8 mouse cellular contexts compared by ENCODE assay signal in genomic region chr4:154105381-154106001, GRCm38 (mm10). TPM values are rescaled to one million over a fixed set of nuclear protein-coding genes. Genes with fewer than 3 reads are reported as not detected.
A peak's percentile ranks its signal among the peaks of the same experiment; 100 is the strongest.
DNase-seq lines count a peak whose midpoint lies in the region; ATAC-seq and TF ChIP-seq lines count a peak whose summit lies in the region.

No protein-coding gene starts in this region.

- no peaks in the 10 kb centered on the region for H3K9me3 ChIP-seq in CH12.LX (replicated peaks; ENCODE audit: low read length)
- H3K9me3 ChIP-seq in embryonic facial prominence, embryonic 15.5 days (replicated peaks) = no peaks in the 10 kb centered on the region

- TF ChIP-seq CTCF in CH12.LX (conservative IDR thresholded peaks at IDR 0.05 in 1 of 2, IDR thresholded peaks at IDR 0.05 in 1 of 2; ENCODE audit: low read depth in 2 of 2, low read length in 2 of 2) = peak; percentile 90 to 91
- TF ChIP-seq CTCF in bone marrow macrophage, adult 2 months (IDR thresholded peaks at IDR 0.05; ENCODE audit: low read depth, low read length) = peak; percentile 96
- TF ChIP-seq CTCF in lung, adult 2 months (IDR thresholded peaks at IDR 0.05; ENCODE audit: insufficient read depth, low read length) = peak; percentile 82
- peak; percentile 47; the same call in 1 of the 2 replicates for TF ChIP-seq CTCF in olfactory bulb, adult 2 months (IDR thresholded peaks at IDR 0.05; ENCODE audit: insufficient read depth, low read depth, low read length)

- intact Hi-C loops in heart, postnatal 10 days (cut with DNase I) = loop anchor here (5.0 kb wide), 1 partner anchor 38 kb away; no protein-coding TSS in a partner anchor

- peaks cover 33% of the 10 kb centered on the region for H3K79me2 ChIP-seq in CH12.LX (replicated peaks; ENCODE audit: control insufficient read depth, extremely low read depth, insufficient read depth, poor library complexity, severe bottlenecking)

- H3K4me3 ChIP-seq in CH12.LX (replicated peaks in 1 of 3; ENCODE audit: low read depth in 2 of 3, low read length in 2 of 3, poor library complexity in 1 of 3) = peak overlapping the region in 2 of 3 experiments; percentile 10 to 20
- H3K4me3 ChIP-seq in bone marrow macrophage, adult 2 months (ENCODE audit: insufficient read depth, low read length) = no peak overlapping the region
- H3K4me3 ChIP-seq in embryonic facial prominence, embryonic 15.5 days (replicated peaks) = peak overlapping the region; percentile 25
- no peak overlapping the region for H3K4me3 ChIP-seq in lung, adult 2 months (replicated peaks; ENCODE audit: extremely low read depth, low read depth, low read length)
- 0 out of 2 replicates have a peak overlapping the region, but pooled peaks have one; percentile 12 for H3K4me3 ChIP-seq in olfactory bulb, adult 2 months (ENCODE audit: insufficient read depth, low read depth, low read length)

- H3K4me1 ChIP-seq in CH12.LX (ENCODE audit: control insufficient read depth in 1 of 2, insufficient read depth in 2 of 2) = peaks cover 47 to 85% of the 10 kb centered on the region in 2 experiments
- H3K4me1 ChIP-seq in bone marrow macrophage, adult 2 months (ENCODE audit: control insufficient read depth, insufficient read depth, low read length) = no peaks in the 10 kb centered on the region
- peaks cover 18% of the 10 kb centered on the region for H3K4me1 ChIP-seq in embryonic facial prominence, embryonic 15.5 days
- H3K4me1 ChIP-seq in lung, adult 2 months (ENCODE audit: control insufficient read depth, insufficient read depth, low read length) = no peaks in the 10 kb centered on the region
- peaks cover 18% of the 10 kb centered on the region for H3K4me1 ChIP-seq in olfactory bulb, adult 2 months (ENCODE audit: control insufficient read depth, insufficient read depth, low read length)

- peak; percentile 47; the same call in 1 of the 2 replicates for TF ChIP-seq EP300 in CH12.LX (IDR thresholded peaks at IDR 0.05; ENCODE audit: low read length)

- peak; percentile 50 for ATAC-seq in embryonic facial prominence, embryonic 15.5 days (ENCODE audit: insufficient number of reproducible peaks, low FRiP score, low TSS enrichment, low read depth)

- dilution Hi-C loops in CH12.LX (cut with MboI; ENCODE audit: extremely low pct_ligation_motif_present, extremely low pct_unique_long_range_greater_than_20kb, low sequenced_read_pairs) = no loop called here

- peak overlapping the region; percentile 98 for H3K27ac ChIP-seq in CH12.LX (ENCODE audit: insufficient read depth, low read depth)
- H3K27ac ChIP-seq in bone marrow macrophage, adult 2 months (ENCODE audit: insufficient read depth, low read depth, low read length) = no peak overlapping the region
- no peak overlapping the region for H3K27ac ChIP-seq in embryonic facial prominence, embryonic 15.5 days (replicated peaks)
- no peak overlapping the region for H3K27ac ChIP-seq in olfactory bulb, adult 2 months (ENCODE audit: insufficient read depth, low read depth, low read length)

- DNase-seq in CH12.LX (ENCODE audit: extremely low read depth) = peak; percentile 91
- peak; percentile 32 to 61 for DNase-seq in heart, postnatal 10 days
- peak; percentile 79 to 82 for DNase-seq in kidney, postnatal 4 days
- DNase-seq in lung, adult 2 months = peak; percentile 56
- peak; percentile 61 for DNase-seq in thymus, postnatal 14 days

- WGBS in embryonic facial prominence, embryonic 15.5 days = 20% methylated on average over 20 of the region's 20 CpGs
- 30% methylated on average over 20 of the region's 20 CpGs for WGBS in lung, adult 2 months
- WGBS in olfactory bulb, adult 2 months = 26% methylated on average over 20 of the region's 20 CpGs

- in situ Hi-C loops in CH12.LX (cut with MboI; ENCODE audit: low pct_ligation_motif_present, low pct_unique_long_range_greater_than_20kb, low sequenced_read_pairs) = loop anchor here (25.0 kb wide), 1 partner anchor 1818 kb away; the partner anchor contains the start of genes Hes3 and Icmt

- H3K36me3 ChIP-seq in CH12.LX (replicated peaks in 1 of 2; ENCODE audit: control insufficient read depth in 1 of 2, insufficient read depth in 1 of 2, low read length in 1 of 2) = peaks cover 36 to 68% of the 10 kb centered on the region in 2 experiments
- H3K36me3 ChIP-seq in embryonic facial prominence, embryonic 15.5 days = no peaks in the 10 kb centered on the region

- no peak for TF ChIP-seq POLR2A in CH12.LX (IDR thresholded peaks at IDR 0.05; ENCODE audit: low read depth, low read length)
- no peak for TF ChIP-seq POLR2A in bone marrow macrophage, adult 2 months (IDR thresholded peaks at IDR 0.05; ENCODE audit: borderline replicate concordance, low read depth, low read length)
- no peak for TF ChIP-seq POLR2A in lung, adult 2 months (IDR thresholded peaks at IDR 0.05; ENCODE audit: borderline replicate concordance, extremely low read depth, low read depth, low read length)
- TF ChIP-seq POLR2A in olfactory bulb, adult 2 months (IDR thresholded peaks at IDR 0.05; ENCODE audit: insufficient read depth, low read depth, low read length) = no peak

- peak overlapping the region; percentile 18; the same call in 1 of the 2 replicates for H3K9ac ChIP-seq in CH12.LX (ENCODE audit: insufficient read depth, low read depth)
- no peak overlapping the region for H3K9ac ChIP-seq in embryonic facial prominence, embryonic 15.5 days

- no peaks in the 10 kb centered on the region for H3K27me3 ChIP-seq in CH12.LX (replicated peaks)
- H3K27me3 ChIP-seq in embryonic facial prominence, embryonic 15.5 days = peaks cover 32% of the 10 kb centered on the region

- H3K4me2 ChIP-seq in CH12.LX (ENCODE audit: insufficient read depth, low read depth, poor library complexity, severe bottlenecking) = peak overlapping the region; percentile 33
- peak overlapping the region; percentile 38 for H3K4me2 ChIP-seq in embryonic facial prominence, embryonic 15.5 days (replicated peaks)

- TF ChIP-seq RAD21 in CH12.LX (IDR thresholded peaks at IDR 0.05; ENCODE audit: low read depth, low read length) = peak; percentile 78

TF ChIP-seq in CH12.LX, 34 proteins besides CTCF, POLR2A, EP300 and RAD21 (continues in another document):
- TF ChIP-seq NELFE (IDR thresholded peaks at IDR 0.05; ENCODE audit: low read depth, low read length) (0 out of 2 replicates have a peak, but pooled peaks have one; percentile 17), CHD1 (IDR thresholded peaks at IDR 0.05; ENCODE audit: low read depth, low read length) (peak; percentile 97), GABPA (IDR thresholded peaks at IDR 0.05; ENCODE audit: insufficient replicate concordance, low read depth, low read length) (no peak), KAT2A (IDR thresholded peaks at IDR 0.05; ENCODE audit: insufficient replicate concordance, low read length) (no peak), JUN (IDR thresholded peaks at IDR 0.05; ENCODE audit: insufficient read depth, low read depth, low read length) (no peak), SMC3 (IDR thresholded peaks at IDR 0.05; ENCODE audit: low read depth, low read length) (peak; percentile 79), BHLHE40 (IDR thresholded peaks at IDR 0.05; ENCODE audit: low read depth, low read length) (peak; percentile 88), UBTF (IDR thresholded peaks at IDR 0.05; ENCODE audit: low read depth, low read length) (no peak), MAX (IDR thresholded peaks at IDR 0.05; ENCODE audit: low read length) (peak; percentile 16; the same call in 1 of the 2 replicates), TCF12 (IDR thresholded peaks at IDR 0.05; ENCODE audit: low read depth, low read length) (peak; percentile 76), MXI1 (IDR thresholded peaks at IDR 0.05; ENCODE audit: low read depth, low read length) (peak; percentile 48; the same call in 1 of the 2 replicates), TBP (conservative IDR thresholded peaks at IDR 0.05; ENCODE audit: low read depth, low read length) (no peak), USF1 (IDR thresholded peaks at IDR 0.05; ENCODE audit: low read depth, low read length) (no peak), MAFK (IDR thresholded peaks at IDR 0.05; ENCODE audit: insufficient replicate concordance, low read length) (no peak), E2F4 (IDR thresholded peaks at IDR 0.05; ENCODE audit: insufficient replicate concordance, low read depth, low read length) (no peak), MYC (IDR thresholded peaks at IDR 0.05; ENCODE audit: low read depth, low read length) (no peak)

RNA-seq across cellular contexts. Expression of gene Trp73, which starts 34.5 kb away (rescaled TPM):
- 27.7 and 34.3 TPM in 2 replicates for total RNA-seq in CH12.LX (2012; rRNA removed)
- total RNA-seq in CH12.LX (2014; rRNA removed) = 12.5 and 14.0 TPM in 2 replicates
- 19.0 and 30.0 TPM in 2 replicates for polyA plus RNA-seq in CH12.LX (2012; ENCODE audit: insufficient read length, low read depth)
- polyA plus RNA-seq in bone marrow macrophage, adult 2 months (2012; ENCODE audit: insufficient read depth, insufficient read length, missing spikeins) = not detected in 2 replicates
- polyA plus RNA-seq in embryonic facial prominence, embryonic 15.5 days (2015; fragmentation: Nextera tagmentation; extraction: Ambion mirVana) = 9.3 and 9.8 TPM in 2 replicates
- total RNA-seq in heart, postnatal 10 days (2021) = under 1 TPM in 1 of 2 experiments, not detected in 1; 0.05 TPM
- 9.9 and 10.0 TPM in 2 replicates for polyA plus RNA-seq in lung, adult 2 months (2012; rRNA removed)
- not detected in 2 replicates for polyA plus RNA-seq in olfactory bulb, adult 2 months (2012; ENCODE audit: insufficient read depth, insufficient read length, low replicate concordance, missing spikeins)

RNA-seq across cellular contexts. Expression of gene Wrap73, which starts 36.7 kb away (rescaled TPM):
- 70.1 and 77.6 TPM in 2 replicates for total RNA-seq in CH12.LX (2012; rRNA removed)
- 42.4 and 49.3 TPM in 2 replicates for total RNA-seq in CH12.LX (2014; rRNA removed)
- 31.5 and 32.1 TPM in 2 replicates for polyA plus RNA-seq in CH12.LX (2012; ENCODE audit: insufficient read length, low read depth)
- polyA plus RNA-seq in bone marrow macrophage, adult 2 months (2012; ENCODE audit: insufficient read depth, insufficient read length, missing spikeins) = 10.0 and 12.7 TPM in 2 replicates
- polyA plus RNA-seq in embryonic facial prominence, embryonic 15.5 days (2015; fragmentation: Nextera tagmentation; extraction: Ambion mirVana) = 44.1 and 44.6 TPM in 2 replicates
- total RNA-seq in heart, postnatal 10 days (2021) = 10 to 100 TPM; 10.2 to 13.2 TPM
- polyA plus RNA-seq in lung, adult 2 months (2012; rRNA removed) = 20.2 and 20.3 TPM in 2 replicates
- polyA plus RNA-seq in olfactory bulb, adult 2 months (2012; ENCODE audit: insufficient read depth, insufficient read length, low replicate concordance, missing spikeins) = not detected in 2 replicates

RNA-seq across cellular contexts. Expression of gene Tprgl, which starts 55.0 kb away (rescaled TPM):
- total RNA-seq in CH12.LX (2012; rRNA removed) (47.5 and 48.6 TPM in 2 replicates), CH12.LX (2014; rRNA removed) (64.1 and 64.5 TPM in 2 replicates)
- polyA plus RNA-seq in CH12.LX (2012; ENCODE audit: insufficient read length, low read depth) = 62.5 and 67.8 TPM in 2 replicates
- polyA plus RNA-seq in bone marrow macrophage, adult 2 months (2012; ENCODE audit: insufficient read depth, insufficient read length, missing spikeins) = 117 and 127 TPM in 2 replicates
- polyA plus RNA-seq in embryonic facial prominence, embryonic 15.5 days (2015; fragmentation: Nextera tagmentation; extraction: Ambion mirVana) = 154 and 159 TPM in 2 replicates
- 100 to 1,000 TPM; 129 to 134 TPM for total RNA-seq in heart, postnatal 10 days (2021)
- 223 and 276 TPM in 2 replicates for polyA plus RNA-seq in lung, adult 2 months (2012; rRNA removed)
- not detected in 2 replicates for polyA plus RNA-seq in olfactory bulb, adult 2 months (2012; ENCODE audit: insufficient read depth, insufficient read length, low replicate concordance, missing spikeins)

Comparison
In these comparisons a context has a peak if more than half of its experiments do, and no peak if none do; other contexts are left out.
1. H3K4me3 ChIP-seq: peak in CH12.LX (2 of 3), embryonic facial prominence, embryonic 15.5 days (single experiment) and olfactory bulb, adult 2 months (single experiment); none in bone marrow macrophage, adult 2 months (single experiment) and lung, adult 2 months (single experiment).
2. RNA of gene Trp73, which starts 34.5 kb away (polyA plus RNA-seq): 19.0 to 30.0 TPM in CH12.LX, 9.9 to 10.0 TPM in lung, adult 2 months and 9.3 to 9.8 TPM in embryonic facial prominence, embryonic 15.5 days; not detected in bone marrow macrophage, adult 2 months and not detected in olfactory bulb, adult 2 months; every median in the first group is over 10 times any median in the second.
3. RNA of gene Wrap73, which starts 36.7 kb away (polyA plus RNA-seq): 44.1 to 44.6 TPM in embryonic facial prominence, embryonic 15.5 days, 31.5 to 32.1 TPM in CH12.LX, 20.2 to 20.3 TPM in lung, adult 2 months and 10.0 to 12.7 TPM in bone marrow macrophage, adult 2 months; not detected in olfactory bulb, adult 2 months; every median in the first group is over 10 times any median in the second.
4. Peak in every context shown above with its lines, with median percentiles within 50 percentile points of each other: DNase-seq and CTCF ChIP-seq.